Mouse (Mus musculus): ENCODE data around the gene Wdr62.

Wdr62 gene

GRCm38 (mm10) chr7:30306083-30306779, 26.0 kb upstream of the Wdr62 start:
- no peak for DNase-seq (ENCODE audit: extremely low read depth, insufficient read length, low spot score)

GRCm38 (mm10) chr7:30300914-30301313, 20.7 kb upstream of the Wdr62 start:
- no peak for DNase-seq (ENCODE audit: extremely low read depth, insufficient read length, low spot score)

- no peak for DNase-seq (ENCODE audit: extremely low read depth, insufficient read length, low spot score)
Measured at GRCm38 (mm10) chr7:30297266-30297665, 17.0 kb upstream of the Wdr62 start.

DNA sequence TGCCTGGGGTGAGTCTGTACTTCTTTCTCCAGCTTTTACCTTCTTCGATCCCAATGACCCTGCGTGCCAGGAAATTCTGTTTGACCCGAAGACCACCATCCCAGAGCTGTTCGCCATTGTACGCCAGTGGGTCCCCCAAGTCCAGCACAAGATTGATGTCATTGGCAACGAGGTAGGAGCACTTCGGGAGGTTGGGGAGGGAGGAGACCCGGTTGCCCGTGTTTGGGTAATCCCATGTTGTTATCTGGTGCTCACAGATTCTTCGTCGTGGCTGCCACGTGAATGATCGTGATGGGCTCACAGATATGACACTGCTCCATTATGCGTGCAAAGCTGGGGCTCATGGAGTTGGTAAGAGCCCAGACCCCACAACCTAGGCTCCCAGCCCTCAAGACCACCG, 16.6 kb upstream of the Wdr62 start:
- DNase-seq (ENCODE audit: extremely low read depth, insufficient read length, low spot score): no peak

DNA sequence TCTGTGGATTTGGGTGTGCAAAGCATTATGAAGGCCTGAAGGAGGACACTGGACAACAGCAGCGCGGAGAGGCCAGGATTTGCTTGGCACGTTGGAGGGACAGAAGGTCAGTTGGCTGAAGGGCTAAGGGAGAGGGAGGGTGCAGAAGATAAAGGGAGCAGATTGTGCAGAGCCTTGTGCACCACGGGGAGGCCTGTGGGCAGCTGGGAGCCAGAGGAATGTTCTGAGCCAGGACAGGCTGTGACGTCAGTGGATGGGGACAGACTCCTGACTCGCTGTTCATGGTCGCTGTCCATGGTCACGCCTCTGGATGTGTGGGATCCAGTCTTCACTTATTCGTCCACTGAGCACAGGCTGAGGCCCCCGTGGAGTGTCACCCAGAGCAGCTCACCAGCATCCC, 14.9 kb upstream of the Wdr62 start:
- DNase-seq (ENCODE audit: extremely low read depth, insufficient read length, low spot score): peak; percentile 25

- DNase-seq (ENCODE audit: extremely low read depth, insufficient read length, low spot score): no peak
Measured at GRCm38 (mm10) chr7:30294296-30294695, 14.1 kb upstream of the Wdr62 start.

DNA sequence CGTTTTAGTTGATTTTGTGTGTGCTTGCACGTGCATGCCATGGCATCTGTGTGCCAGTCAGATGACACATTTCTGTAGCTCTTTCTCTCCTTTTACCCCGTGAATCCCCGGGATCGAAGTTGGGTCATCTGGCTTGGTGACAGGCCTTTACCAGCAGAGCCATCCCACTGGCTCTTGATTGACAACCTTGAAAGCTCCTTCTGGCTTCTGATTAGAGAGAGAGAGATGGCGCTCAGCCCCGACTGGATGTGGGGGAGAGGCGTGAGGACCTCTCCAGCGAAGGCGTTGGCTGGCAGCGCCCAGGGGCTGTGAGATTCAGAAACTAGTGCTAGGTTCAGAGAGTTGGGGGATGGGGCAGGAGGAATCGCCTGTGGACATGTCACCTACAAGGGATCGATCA, 13.6 kb upstream of the Wdr62 start:
- DNase-seq (ENCODE audit: extremely low read depth, insufficient read length, low spot score): no peak

GRCm38 (mm10) chr7:30291215-30292131, 11.3 kb upstream of the Wdr62 start, which contains the start of gene Clip3:
TSS of gene Clip3 (plus strand) at chr7:30291728.
- DNase-seq (ENCODE audit: extremely low read depth, insufficient read length, low spot score): no peak

GRCm38 (mm10) chr7:30289714-30290399, 9.6 kb upstream of the Wdr62 start:
- no peak for DNase-seq (ENCODE audit: extremely low read depth, insufficient read length, low spot score)

- DNase-seq (ENCODE audit: extremely low read depth, insufficient read length, low spot score): no peak
Measured at GRCm38 (mm10) chr7:30289071-30289713, 9.0 kb upstream of the Wdr62 start.

GRCm38 (mm10) chr7:30288046-30288445, 7.8 kb upstream of the Wdr62 start:
- DNase-seq (ENCODE audit: extremely low read depth, insufficient read length, low spot score): no peak

GRCm38 (mm10) chr7:30286701-30287410, 6.6 kb upstream of the Wdr62 start:
- DNase-seq (ENCODE audit: extremely low read depth, insufficient read length, low spot score): peak; percentile 46

DNA sequence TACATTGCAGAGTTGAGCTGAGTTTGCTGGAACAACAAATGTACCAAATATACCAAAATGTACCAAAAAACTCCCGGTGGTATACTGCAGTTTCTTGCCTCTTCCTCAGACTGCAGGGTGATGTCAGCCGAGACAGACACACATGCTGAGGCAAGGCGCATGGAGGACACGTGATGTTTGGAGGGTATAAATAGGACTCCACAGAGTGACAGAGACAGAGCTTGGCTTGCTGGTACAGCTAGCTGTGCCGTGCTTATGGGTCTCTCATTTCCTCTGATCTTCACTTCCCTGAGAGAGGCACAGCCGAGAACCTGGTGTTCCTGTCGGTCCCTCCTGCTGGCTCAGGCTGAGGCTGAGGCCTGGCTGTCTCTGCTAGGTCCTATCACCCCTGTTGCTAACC, 2.5 kb upstream of the Wdr62 start:
- no peak for DNase-seq (ENCODE audit: extremely low read depth, insufficient read length, low spot score)

DNA sequence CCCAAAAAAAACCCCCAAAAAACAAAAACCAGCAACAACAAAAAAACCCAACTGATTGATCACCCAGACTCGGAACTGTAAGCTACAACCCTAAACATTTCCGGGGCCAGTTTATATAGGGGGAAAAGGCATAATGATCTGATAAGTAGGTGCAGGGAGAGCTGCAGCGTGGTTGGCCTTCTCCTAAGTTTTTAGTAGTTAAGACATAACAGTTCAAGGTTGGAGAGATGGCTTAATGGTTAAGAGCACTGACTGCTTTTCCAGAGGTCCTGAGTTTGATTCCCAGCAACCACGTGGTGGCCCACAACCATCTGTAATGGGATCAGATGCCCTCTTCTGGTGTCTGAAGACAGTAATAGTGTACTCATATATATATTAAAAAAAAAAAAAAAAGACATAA, 1.3 kb upstream of the Wdr62 start:
- no peak for DNase-seq (ENCODE audit: extremely low read depth, insufficient read length, low spot score)

- DNase-seq (ENCODE audit: extremely low read depth, insufficient read length, low spot score): peak; percentile 88
Measured at GRCm38 (mm10) chr7:30280670-30281138, 485 bp upstream of the Wdr62 start.

GRCm38 (mm10) chr7:30279536-30279935, 683 bp downstream of the Wdr62 start:
- DNase-seq (ENCODE audit: extremely low read depth, insufficient read length, low spot score): no peak

DNA sequence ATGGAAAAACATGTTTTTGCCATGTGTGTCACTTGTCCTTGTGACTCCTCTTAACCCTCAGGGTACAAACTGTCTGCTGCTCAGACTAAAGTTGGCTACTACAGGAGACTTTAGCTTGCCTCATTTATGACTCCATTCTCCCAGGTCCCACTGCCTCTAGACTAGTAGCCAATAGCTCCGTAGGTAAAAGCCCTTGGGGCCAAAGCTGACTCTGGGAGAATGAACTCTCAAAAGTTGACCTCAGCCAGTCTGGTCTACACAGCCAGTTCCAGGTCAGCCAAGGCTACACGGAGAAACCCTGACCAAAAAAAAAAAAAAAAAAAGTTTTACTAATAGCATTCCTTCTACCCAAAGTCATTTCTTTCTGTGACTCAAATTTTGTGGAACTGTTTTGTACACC, 1.3 kb downstream of the Wdr62 start:
- DNase-seq (ENCODE audit: extremely low read depth, insufficient read length, low spot score): no peak

GRCm38 (mm10) chr7:30274383-30274782, 5.8 kb downstream of the Wdr62 start:
- DNase-seq (ENCODE audit: extremely low read depth, insufficient read length, low spot score): no peak

- DNase-seq (ENCODE audit: extremely low read depth, insufficient read length, low spot score): no peak
Measured at GRCm38 (mm10) chr7:30269641-30270040, 10.6 kb downstream of the Wdr62 start.

GRCm38 (mm10) chr7:30266780-30267179, 13.4 kb downstream of the Wdr62 start:
- no peak for DNase-seq (ENCODE audit: extremely low read depth, insufficient read length, low spot score)
